Comparison of ENCODE assay signal across 9 mouse cellular contexts in the genomic region with DNA sequence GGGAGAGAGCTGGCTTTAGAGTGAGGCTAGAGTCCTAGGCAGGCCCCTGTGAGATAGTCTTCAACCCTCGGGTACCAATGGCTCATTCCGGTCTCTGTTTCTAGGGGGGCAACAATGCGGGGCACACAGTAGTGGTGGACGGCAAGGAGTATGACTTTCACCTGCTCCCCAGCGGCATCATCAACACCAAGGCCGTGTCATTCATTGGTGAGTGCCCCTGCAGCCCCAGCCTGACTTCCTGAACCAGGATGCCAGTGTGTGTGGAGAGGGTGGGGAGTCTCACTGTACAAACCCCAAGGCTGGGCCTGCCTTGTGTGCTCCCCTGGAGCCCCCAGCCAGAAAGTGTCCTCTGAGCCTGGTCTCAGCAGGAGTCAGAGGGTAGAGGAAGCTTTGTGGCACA. TPM values are rescaled to one million over a fixed set of nuclear protein-coding genes. Genes with fewer than 3 reads are reported as not detected.
DNase-seq lines count a peak whose midpoint lies in the region; ATAC-seq and TF ChIP-seq lines count a peak whose summit lies in the region.
"Had no signal": no experiment of that assay in that cellular context is flagged by ENCODE, and none has a peak within 500 bp of the region (broad histone marks: within the 10 kb centered on the region; RNA-seq: fewer than 3 reads in every experiment).

No protein-coding gene starts in this region.

- H3K4me1 ChIP-seq in kidney, embryonic 16.5 days (ENCODE audit: insufficient read depth, low read length), result peaks cover 28% of the 10 kb centered on the region
- H3K4me1 ChIP-seq in limb, embryonic 12.5 days (replicated peaks), result peaks cover 25% of the 10 kb centered on the region
- peaks cover 9% of the 10 kb centered on the region for H3K4me1 ChIP-seq in hindbrain, embryonic 13.5 days (replicated peaks)

- no peak overlapping the region for H3K4me2 ChIP-seq in kidney, embryonic 16.5 days (replicated peaks; ENCODE audit: low read depth, low read length)
- H3K4me2 ChIP-seq in limb, embryonic 12.5 days, result 0 out of 2 replicates have a peak overlapping the region, but pooled peaks have one; percentile 58
- no peak overlapping the region for H3K4me2 ChIP-seq in hindbrain, embryonic 13.5 days

- no peak for TF ChIP-seq CTCF in gastrocnemius, adult 2 months (IDR thresholded peaks at IDR 0.05)

- peak overlapping the region; percentile 99 for H3K27ac ChIP-seq in gastrocnemius, adult 2 months
- no peak overlapping the region for H3K27ac ChIP-seq in kidney, embryonic 16.5 days (ENCODE audit: low read length)
- no peak overlapping the region; the same call in 1 of the 2 replicates for H3K27ac ChIP-seq in limb, embryonic 12.5 days
- no peak overlapping the region for H3K27ac ChIP-seq in hindbrain, embryonic 13.5 days
- H3K27ac ChIP-seq: neural tube, embryonic 15.5 days had no signal

- no peak for DNase-seq in gastrocnemius, adult 2 months
- no peak for DNase-seq in gastrocnemius, adult 18-20 months (ENCODE audit: low spot score)
- DNase-seq in kidney, adult 9 months, result no peak
- peak; percentile 90 for DNase-seq in 416B (ENCODE audit: low read depth)
- no peak for DNase-seq in ovary, postnatal 14 days (ENCODE audit: low spot score)

- peak overlapping the region; percentile 59 for H3K4me3 ChIP-seq in gastrocnemius, adult 2 months
- H3K4me3 ChIP-seq in kidney, embryonic 16.5 days (ENCODE audit: low read length), result no peak overlapping the region
- no peak overlapping the region for H3K4me3 ChIP-seq in limb, embryonic 12.5 days (replicated peaks)
- no peak overlapping the region for H3K4me3 ChIP-seq in hindbrain, embryonic 13.5 days

- no peaks in the 10 kb centered on the region for H3K36me3 ChIP-seq in kidney, embryonic 16.5 days (ENCODE audit: insufficient read depth, low read length)
- H3K36me3 ChIP-seq in limb, embryonic 12.5 days, result no peaks in the 10 kb centered on the region
- H3K36me3 ChIP-seq in hindbrain, embryonic 13.5 days, result no peaks in the 10 kb centered on the region
- H3K36me3 ChIP-seq: neural tube, embryonic 15.5 days had no signal

- 77% methylated on average over 6 of the region's 6 CpGs for WGBS in kidney, embryonic 16.5 days
- whole genome bisulfite sequencing in limb, embryonic 12.5 days, result 84% methylated on average over 6 of the region's 6 CpGs
- 88% methylated on average over 6 of the region's 6 CpGs for whole genome bisulfite sequencing in hindbrain, embryonic 13.5 days

- no peak overlapping the region for H3K9ac ChIP-seq in kidney, embryonic 16.5 days (replicated peaks; ENCODE audit: low read length)
- H3K9ac ChIP-seq in limb, embryonic 12.5 days (replicated peaks), result no peak overlapping the region; the same call in 1 of the 2 replicates
- H3K9ac ChIP-seq in hindbrain, embryonic 13.5 days, result no peak overlapping the region

- no peaks in the 10 kb centered on the region for H3K27me3 ChIP-seq in kidney, embryonic 16.5 days (ENCODE audit: insufficient read depth, low read length)
- no peaks in the 10 kb centered on the region for H3K27me3 ChIP-seq in limb, embryonic 12.5 days
- H3K27me3 ChIP-seq in hindbrain, embryonic 13.5 days, result no peaks in the 10 kb centered on the region

- no peaks in the 10 kb centered on the region for H3K9me3 ChIP-seq in kidney, embryonic 16.5 days (ENCODE audit: low read length)
- no peaks in the 10 kb centered on the region for H3K9me3 ChIP-seq in limb, embryonic 12.5 days
- no peaks in the 10 kb centered on the region for H3K9me3 ChIP-seq in hindbrain, embryonic 13.5 days
- H3K9me3 ChIP-seq: neural tube, embryonic 15.5 days had no signal

- intact Hi-C loops in gastrocnemius, adult 2 months (cut with DNase I), result no loop called here

- 0 out of 2 replicates have a peak, but pooled peaks have one; percentile 1 for ATAC-seq in kidney, embryonic 16.5 days (ENCODE audit: low FRiP score, low TSS enrichment)
- ATAC-seq in limb, embryonic 12.5 days (ENCODE audit: insufficient number of reproducible peaks, insufficient read depth, low FRiP score, low TSS enrichment, low read depth), result no peak
- no peak for ATAC-seq in hindbrain, embryonic 13.5 days (ENCODE audit: low FRiP score)

RNA-seq across cellular contexts. Expression of a gene that starts 8.4 kb away (rescaled TPM):
- total RNA-seq in gastrocnemius, adult 2 months (2021), result 1,000 to 10,000 TPM; 1,028 to 1,061 TPM
- 1,000 to 10,000 TPM in 1 of 2 experiments, 100 to 1,000 TPM in 1; 975 to 1,075 TPM for total RNA-seq in gastrocnemius, adult 18-20 months (2021)
- polyA plus RNA-seq in kidney, embryonic 16.5 days (2015; fragmentation: Nextera tagmentation; extraction: Ambion mirVana), result 10.7 and 12.7 TPM in 2 replicates
- polyA plus RNA-seq in limb, embryonic 12.5 days (2016; fragmentation: Nextera tagmentation; extraction: Ambion mirVana), result 9.2 and 10.0 TPM in 2 replicates
- polyA plus RNA-seq in hindbrain, embryonic 13.5 days (2015; fragmentation: Nextera tagmentation; extraction: Ambion mirVana), result 3.1 and 3.2 TPM in 2 replicates

RNA-seq across cellular contexts. Expression of a gene that starts 16.3 kb away (rescaled TPM):
- 10 to 100 TPM; 18.6 to 25.3 TPM for total RNA-seq in gastrocnemius, adult 2 months (2021)
- total RNA-seq in gastrocnemius, adult 18-20 months (2021), result 10 to 100 TPM; 21.6 to 22.7 TPM
- 273 and 296 TPM in 2 replicates for polyA plus RNA-seq in kidney, embryonic 16.5 days (2015; fragmentation: Nextera tagmentation; extraction: Ambion mirVana)
- polyA plus RNA-seq in limb, embryonic 12.5 days (2016; fragmentation: Nextera tagmentation; extraction: Ambion mirVana), result 248 and 258 TPM in 2 replicates
- polyA plus RNA-seq in hindbrain, embryonic 13.5 days (2015; fragmentation: Nextera tagmentation; extraction: Ambion mirVana), result 62.6 and 63.8 TPM in 2 replicates

RNA-seq across cellular contexts. Expression of a gene that starts 39.6 kb away (rescaled TPM):
- 10 to 100 TPM in 1 of 2 experiments, 1 to 10 TPM in 1; 8.2 to 13.0 TPM for total RNA-seq in gastrocnemius, adult 2 months (2021)
- 10 to 100 TPM in 1 of 2 experiments, 1 to 10 TPM in 1; 7.7 to 11.0 TPM for total RNA-seq in gastrocnemius, adult 18-20 months (2021)
- polyA plus RNA-seq in kidney, embryonic 16.5 days (2015; fragmentation: Nextera tagmentation; extraction: Ambion mirVana), result 4.7 and 5.3 TPM in 2 replicates
- polyA plus RNA-seq in limb, embryonic 12.5 days (2016; fragmentation: Nextera tagmentation; extraction: Ambion mirVana), result 2.0 and 2.2 TPM in 2 replicates
- polyA plus RNA-seq in hindbrain, embryonic 13.5 days (2015; fragmentation: Nextera tagmentation; extraction: Ambion mirVana), result 1.1 and 1.6 TPM in 2 replicates

RNA-seq across cellular contexts. Expression of a gene that starts 46.5 kb away (rescaled TPM):
- 10 to 100 TPM; 50.9 to 59.3 TPM for total RNA-seq in gastrocnemius, adult 2 months (2021)
- total RNA-seq in gastrocnemius, adult 18-20 months (2021), result 10 to 100 TPM; 44.7 to 49.5 TPM
- polyA plus RNA-seq in kidney, embryonic 16.5 days (2015; fragmentation: Nextera tagmentation; extraction: Ambion mirVana), result 49.5 TPM in 2 replicates
- polyA plus RNA-seq in limb, embryonic 12.5 days (2016; fragmentation: Nextera tagmentation; extraction: Ambion mirVana), result 67.0 and 156 TPM in 2 replicates
- 60.8 and 64.5 TPM in 2 replicates for polyA plus RNA-seq in hindbrain, embryonic 13.5 days (2015; fragmentation: Nextera tagmentation; extraction: Ambion mirVana)

RNA-seq across cellular contexts. Expression of a gene that starts 50.4 kb away (rescaled TPM):
- total RNA-seq in gastrocnemius, adult 2 months (2021), result under 1 TPM; 0.64 to 0.81 TPM
- total RNA-seq in gastrocnemius, adult 18-20 months (2021), result under 1 TPM; 0.59 to 0.90 TPM
- 6.4 and 7.0 TPM in 2 replicates for polyA plus RNA-seq in kidney, embryonic 16.5 days (2015; fragmentation: Nextera tagmentation; extraction: Ambion mirVana)
- 1.4 and 2.7 TPM in 2 replicates for polyA plus RNA-seq in limb, embryonic 12.5 days (2016; fragmentation: Nextera tagmentation; extraction: Ambion mirVana)
- 3.6 and 4.6 TPM in 2 replicates for polyA plus RNA-seq in hindbrain, embryonic 13.5 days (2015; fragmentation: Nextera tagmentation; extraction: Ambion mirVana)
